Mouse (Mus musculus): ENCODE measurements around the gene Hoxd8. TPM values are rescaled to one million over a fixed set of nuclear protein-coding genes. Genes with fewer than 3 reads are reported as not detected.

Gene Hoxd8
- polyA plus RNA-seq, 1 experiment from 2014 or later: 1.3 TPM

DNA sequence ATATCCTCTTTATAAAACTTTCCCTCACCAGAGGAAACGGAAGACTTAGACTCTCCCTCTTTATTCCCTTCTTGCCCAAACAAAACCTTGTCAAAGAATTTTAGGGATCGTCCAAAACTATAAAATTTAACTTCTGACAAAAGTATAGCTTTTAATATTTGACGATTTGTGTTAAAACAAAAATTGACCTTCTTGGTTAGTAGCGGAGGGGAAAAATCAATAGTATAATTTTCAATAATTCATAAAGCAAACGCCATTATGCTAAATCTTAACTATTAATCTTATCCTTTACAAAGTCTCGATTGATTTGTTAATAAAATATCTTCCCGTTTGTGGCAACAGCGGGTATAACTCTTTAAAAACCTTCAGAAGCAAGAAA lies 14.1 kb upstream of the Hoxd8 start:
- Histone ChIP-seq H3K36me3 (ENCODE audit: control insufficient read depth, insufficient read depth, low read length) (no peaks in the 10 kb centered on the region), H3K4me3 (ENCODE audit: low read depth, low read length) (no peak overlapping the region), H3K4me1 (replicated peaks; ENCODE audit: control insufficient read depth, insufficient read depth) (no peaks in the 10 kb centered on the region), H3K27ac (replicated peaks) (no peak overlapping the region), H3K4me2 (replicated peaks; ENCODE audit: low read depth) (no peak overlapping the region), H3K9ac (ENCODE audit: low read length) (no peak overlapping the region), H3K27me3 (ENCODE audit: control insufficient read depth, insufficient read depth, low read length) (peaks cover 40% of the 10 kb centered on the region), H3K9me3 (ENCODE audit: control insufficient read depth, low read length) (no peaks in the 10 kb centered on the region)
- no peak for TF ChIP-seq EP300 (optimal IDR thresholded peaks at IDR 0.05)
- no peak for TF ChIP-seq CTCF (IDR thresholded peaks at IDR 0.05; ENCODE audit: low read depth)
- ATAC-seq (ENCODE audit: low FRiP score, low TSS enrichment) (no peak), DNase-seq (ENCODE audit: low spot score) (no peak)
- 9% methylated on average over 8 of the region's 8 CpGs for WGBS

DNA sequence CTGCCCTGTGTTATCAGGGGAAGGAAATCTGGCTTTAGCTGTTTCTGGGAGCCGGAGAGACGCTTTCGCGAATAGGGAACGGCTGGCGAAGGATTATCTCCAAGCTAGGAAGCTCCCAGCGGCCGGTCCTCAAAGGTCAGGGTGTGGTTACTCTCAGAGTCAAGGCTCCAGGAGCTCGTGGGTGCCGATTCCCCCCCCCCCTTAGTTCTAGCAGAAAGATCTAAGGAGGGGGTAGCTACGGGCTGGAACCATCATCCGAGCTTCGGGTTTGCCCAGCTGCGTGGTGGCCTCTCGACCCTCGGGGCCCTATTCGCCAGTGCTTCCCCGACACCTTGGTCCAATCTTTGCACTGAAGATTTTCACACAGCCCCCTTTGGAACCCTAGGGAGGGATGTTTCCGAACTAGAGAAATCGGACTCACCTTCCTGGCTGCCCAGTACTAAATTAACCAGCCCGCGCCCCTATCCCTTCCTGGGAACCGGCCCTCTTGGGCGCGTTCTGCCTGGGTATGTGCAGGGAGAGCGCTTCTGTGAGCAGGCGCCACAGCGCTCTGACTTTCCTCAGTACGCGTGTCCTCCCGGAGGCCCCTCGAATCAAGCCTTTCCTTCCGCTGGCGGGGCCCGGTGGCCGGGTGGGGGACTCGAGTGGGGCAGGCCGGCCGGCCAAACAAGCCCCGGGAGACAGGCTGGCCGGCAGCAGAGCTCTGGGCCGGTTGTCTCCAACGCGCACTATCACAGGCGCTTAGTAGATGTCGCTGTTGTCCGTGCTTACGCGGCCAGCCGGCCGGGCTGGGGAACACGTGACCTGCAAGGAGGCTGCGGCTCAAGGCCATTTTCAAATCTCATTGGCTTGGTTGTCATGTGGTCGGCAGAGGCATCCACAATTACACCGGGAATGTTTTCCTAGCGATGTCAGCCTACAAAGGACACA lies 13.1 kb upstream of the Hoxd8 start, which contains the start of gene Hoxd10:
TSS of gene Hoxd10 (plus strand) at position 903 of the 930 bp plus-strand sequence.
- no peak within 1 kb of the TSS for H3K9ac ChIP-seq (ENCODE audit: low read length)
- no peaks in the 10 kb centered on the region for H3K9me3 ChIP-seq (ENCODE audit: control insufficient read depth, low read length)
- no peaks in the 10 kb centered on the region for H3K36me3 ChIP-seq (ENCODE audit: control insufficient read depth, insufficient read depth, low read length)
- H3K4me2 ChIP-seq (replicated peaks; ENCODE audit: low read depth): no peak within 1 kb of the TSS
- peak within 1 kb of the TSS; percentile 15 for H3K4me3 ChIP-seq (ENCODE audit: low read depth, low read length)
- ATAC-seq (ENCODE audit: low FRiP score, low TSS enrichment) (no peak), DNase-seq (ENCODE audit: low spot score) (no peak)
- H3K4me1 ChIP-seq (replicated peaks; ENCODE audit: control insufficient read depth, insufficient read depth): no peaks in the 10 kb centered on the region
- H3K27ac ChIP-seq (replicated peaks): no peak within 1 kb of the TSS
- TF ChIP-seq EP300 (optimal IDR thresholded peaks at IDR 0.05): no peak
- peak; percentile 58 for TF ChIP-seq CTCF (IDR thresholded peaks at IDR 0.05; ENCODE audit: low read depth)
- H3K27me3 ChIP-seq (ENCODE audit: control insufficient read depth, insufficient read depth, low read length): peaks cover 41% of the 10 kb centered on the region
- WGBS: 2% methylated on average over 56 of the region's 56 CpGs

DNA sequence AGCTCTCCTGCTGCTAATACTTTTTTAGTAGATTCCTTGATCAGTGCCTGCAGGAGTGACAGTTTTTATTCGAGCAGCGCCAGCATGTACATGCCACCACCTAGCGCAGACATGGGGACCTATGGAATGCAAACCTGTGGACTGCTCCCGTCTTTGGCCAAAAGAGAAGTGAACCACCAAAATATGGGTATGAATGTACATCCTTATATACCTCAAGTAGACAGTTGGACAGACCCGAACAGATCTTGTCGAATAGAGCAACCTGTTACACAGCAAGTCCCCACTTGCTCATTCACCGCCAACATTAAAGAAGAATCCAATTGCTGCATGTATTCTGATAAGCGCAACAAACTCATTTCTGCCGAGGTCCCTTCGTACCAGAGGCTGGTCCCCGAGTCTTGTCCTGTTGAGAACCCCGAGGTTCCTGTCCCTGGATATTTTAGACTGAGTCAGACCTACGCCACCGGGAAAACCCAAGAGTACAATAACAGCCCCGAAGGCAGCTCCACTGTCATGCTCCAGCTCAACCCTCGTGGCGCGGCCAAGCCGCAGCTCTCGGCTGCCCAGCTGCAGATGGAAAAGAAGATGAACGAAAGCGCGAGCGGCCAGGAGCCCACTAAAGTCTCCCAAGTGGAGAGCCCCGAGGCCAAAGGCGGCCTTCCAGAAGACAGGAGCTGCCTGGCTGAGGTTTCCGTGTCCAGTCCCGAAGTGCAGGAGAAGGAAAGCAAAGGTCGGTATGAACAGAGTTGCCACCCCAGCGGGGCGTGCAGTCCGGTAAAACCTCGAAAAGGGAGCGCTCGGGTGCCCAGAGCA lies 12.2 kb upstream of the Hoxd8 start:
- no peak overlapping the region for H3K9ac ChIP-seq (ENCODE audit: low read length)
- H3K4me2 ChIP-seq (replicated peaks; ENCODE audit: low read depth): no peak overlapping the region
- no peak overlapping the region for H3K27ac ChIP-seq (replicated peaks)
- ATAC-seq (ENCODE audit: low FRiP score, low TSS enrichment): no peak
- no peak for DNase-seq (ENCODE audit: low spot score)
- H3K4me1 ChIP-seq (replicated peaks; ENCODE audit: control insufficient read depth, insufficient read depth): no peaks in the 10 kb centered on the region
- no peaks in the 10 kb centered on the region for H3K36me3 ChIP-seq (ENCODE audit: control insufficient read depth, insufficient read depth, low read length)
- TF ChIP-seq EP300 (optimal IDR thresholded peaks at IDR 0.05) (no peak), CTCF (IDR thresholded peaks at IDR 0.05; ENCODE audit: low read depth) (no peak)
- peak overlapping the region; percentile 8; the same call in 1 of the 2 replicates for H3K4me3 ChIP-seq (ENCODE audit: low read depth, low read length)
- no peaks in the 10 kb centered on the region for H3K9me3 ChIP-seq (ENCODE audit: control insufficient read depth, low read length)
- WGBS: 6% methylated on average over 35 of the region's 35 CpGs
- peaks cover 35% of the 10 kb centered on the region for H3K27me3 ChIP-seq (ENCODE audit: control insufficient read depth, insufficient read depth, low read length)

DNA sequence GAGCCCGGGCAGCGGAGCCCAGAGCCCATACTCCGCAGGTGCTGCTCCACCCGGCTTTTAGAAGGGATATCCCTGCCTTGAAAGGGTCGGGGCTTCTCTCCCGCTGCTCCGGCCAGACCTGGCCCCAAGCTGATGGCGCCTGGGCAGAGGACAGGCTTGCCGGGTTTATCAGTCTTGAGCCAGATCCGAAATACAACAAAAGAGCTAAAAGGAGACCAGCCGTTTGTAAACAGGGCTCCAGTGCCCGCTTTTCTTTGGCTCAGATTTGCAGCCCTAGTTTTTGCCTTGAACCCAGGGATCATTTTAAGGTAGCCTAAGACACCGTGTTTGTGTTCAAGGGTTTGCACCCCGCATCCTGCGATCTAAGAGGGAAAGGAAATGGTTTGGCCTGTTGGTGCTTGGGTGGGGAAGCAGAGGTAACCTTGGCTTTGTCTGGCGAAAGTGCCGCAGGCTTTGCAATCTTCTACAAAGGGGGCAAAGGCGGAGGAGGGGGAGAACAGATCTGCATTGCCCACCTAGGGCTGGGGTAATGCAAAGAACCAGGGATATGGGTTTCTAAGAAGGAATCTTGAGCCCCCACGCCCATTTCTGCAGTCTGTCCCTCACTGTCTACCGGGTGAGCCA lies 11.5 kb upstream of the Hoxd8 start:
- 3% methylated on average over 20 of the region's 20 CpGs for WGBS
- H3K4me3 ChIP-seq (ENCODE audit: low read depth, low read length): peak overlapping the region; percentile 8; the same call in 1 of the 2 replicates
- H3K4me2 ChIP-seq (replicated peaks; ENCODE audit: low read depth): no peak overlapping the region
- TF ChIP-seq EP300 (optimal IDR thresholded peaks at IDR 0.05): no peak
- TF ChIP-seq CTCF (IDR thresholded peaks at IDR 0.05; ENCODE audit: low read depth): no peak
- H3K9ac ChIP-seq (ENCODE audit: low read length): no peak overlapping the region
- H3K27ac ChIP-seq (replicated peaks): no peak overlapping the region
- no peaks in the 10 kb centered on the region for H3K4me1 ChIP-seq (replicated peaks; ENCODE audit: control insufficient read depth, insufficient read depth)
- no peak for ATAC-seq (ENCODE audit: low FRiP score, low TSS enrichment)
- H3K27me3 ChIP-seq (ENCODE audit: control insufficient read depth, insufficient read depth, low read length): peaks cover 32% of the 10 kb centered on the region
- no peak for DNase-seq (ENCODE audit: low spot score)
- no peaks in the 10 kb centered on the region for H3K9me3 ChIP-seq (ENCODE audit: control insufficient read depth, low read length)
- H3K36me3 ChIP-seq (ENCODE audit: control insufficient read depth, insufficient read depth, low read length): no peaks in the 10 kb centered on the region

DNA sequence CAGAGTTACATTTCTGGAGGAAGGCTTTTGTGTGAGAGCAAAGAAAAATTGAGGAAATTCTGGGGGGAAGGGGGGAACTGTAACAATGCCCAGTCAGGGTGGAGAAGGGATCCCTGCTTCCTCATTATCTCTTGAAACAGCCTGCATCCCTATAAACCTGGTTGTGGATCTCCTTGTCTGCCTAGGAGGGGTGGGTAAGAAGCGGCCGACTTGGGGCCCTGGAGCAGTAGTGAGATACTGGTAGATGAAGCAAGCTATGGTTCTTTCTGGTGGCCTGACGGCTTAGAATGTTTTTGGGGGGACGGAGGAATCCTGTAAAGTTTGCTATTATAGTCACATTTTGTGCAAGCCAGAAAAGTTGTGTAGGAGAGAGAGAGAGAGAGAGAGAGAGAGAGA lies 11.0 kb upstream of the Hoxd8 start:
- no peaks in the 10 kb centered on the region for H3K9me3 ChIP-seq (ENCODE audit: control insufficient read depth, low read length)
- ATAC-seq (ENCODE audit: low FRiP score, low TSS enrichment) (no peak), DNase-seq (ENCODE audit: low spot score) (no peak)
- no peak overlapping the region for H3K9ac ChIP-seq (ENCODE audit: low read length)
- no peak overlapping the region for H3K4me3 ChIP-seq (ENCODE audit: low read depth, low read length)
- H3K4me2 ChIP-seq (replicated peaks; ENCODE audit: low read depth): no peak overlapping the region
- H3K36me3 ChIP-seq (ENCODE audit: control insufficient read depth, insufficient read depth, low read length): no peaks in the 10 kb centered on the region
- H3K27me3 ChIP-seq (ENCODE audit: control insufficient read depth, insufficient read depth, low read length): peaks cover 32% of the 10 kb centered on the region
- TF ChIP-seq CTCF (IDR thresholded peaks at IDR 0.05; ENCODE audit: low read depth) (no peak), EP300 (optimal IDR thresholded peaks at IDR 0.05) (no peak)
- H3K27ac ChIP-seq (replicated peaks): no peak overlapping the region
- no peaks in the 10 kb centered on the region for H3K4me1 ChIP-seq (replicated peaks; ENCODE audit: control insufficient read depth, insufficient read depth)
- 7% methylated on average over 4 of the region's 4 CpGs for WGBS

All from stomach, postnatal 0 days (tissue).